Mouse (Mus musculus): ENCODE data around the gene Uri1.

Gene Uri1

DNA sequence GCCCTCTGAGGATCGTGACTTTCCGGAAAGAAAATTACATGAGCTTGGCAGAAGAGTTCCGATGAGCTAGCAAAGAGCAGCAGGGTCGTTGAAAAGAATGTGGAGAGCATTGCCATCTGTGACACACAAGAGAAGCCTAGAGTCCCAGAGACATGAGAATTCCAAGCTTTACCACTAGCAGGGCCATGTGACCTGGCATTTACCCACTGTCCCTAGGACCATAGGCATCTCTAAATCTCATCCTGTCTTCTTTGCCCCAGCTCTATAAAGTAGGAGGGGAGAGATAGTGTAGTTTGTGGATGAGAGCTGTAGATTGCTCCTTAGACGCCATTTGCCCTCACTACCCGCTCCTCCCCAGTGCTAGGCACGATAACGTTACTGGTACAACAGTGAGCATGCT, at the start of gene Uri1:
TSS of gene Uri1 (minus strand) at position 101 of the 400 bp plus-strand sequence.
- ATAC-seq (ENCODE audit: insufficient number of reproducible peaks, low FRiP score, low TSS enrichment) = no peak

DNA sequence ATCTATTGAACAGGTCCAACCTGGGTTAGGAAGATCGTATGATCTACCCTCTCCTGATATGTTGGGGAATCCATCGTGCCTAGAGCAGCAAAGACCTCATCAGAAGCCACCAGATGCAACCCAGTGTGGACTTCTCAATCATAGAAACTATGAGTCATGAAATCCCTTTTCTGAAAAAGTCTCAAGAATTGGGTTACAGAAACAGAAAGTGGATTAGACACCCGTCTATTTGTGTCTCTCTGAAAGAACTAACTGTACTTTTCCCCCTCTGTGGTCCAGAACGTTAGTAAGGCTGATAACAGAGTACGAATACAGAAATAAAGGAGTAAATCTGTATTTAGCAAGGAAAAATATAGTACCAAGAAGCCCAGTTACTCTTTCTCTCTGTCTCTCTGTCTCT, 47.7 kb upstream of the Uri1 start:
- ATAC-seq (ENCODE audit: insufficient number of reproducible peaks, low FRiP score, low TSS enrichment) = no peak

DNA sequence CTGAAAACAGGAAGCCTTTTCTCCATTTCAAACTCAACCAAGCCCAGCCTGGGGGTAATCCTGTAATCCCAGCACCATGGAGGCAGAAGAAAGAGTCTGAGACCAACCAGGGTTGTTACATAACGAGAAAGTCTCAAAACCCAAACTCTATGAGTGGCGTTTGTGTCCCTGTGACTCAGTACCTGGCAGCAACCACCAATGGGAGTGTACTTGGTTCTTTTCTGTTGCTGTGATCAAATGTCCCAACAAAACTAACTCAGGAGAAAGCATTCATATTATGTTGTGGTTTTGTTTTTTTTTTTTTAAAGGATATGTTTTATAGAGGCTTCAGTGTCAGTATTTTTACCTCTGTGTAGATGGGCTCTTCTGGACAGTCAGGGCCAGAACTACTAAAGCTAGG, 47.3 kb upstream of the Uri1 start:
- no peak for ATAC-seq (ENCODE audit: insufficient number of reproducible peaks, low FRiP score, low TSS enrichment)

DNA sequence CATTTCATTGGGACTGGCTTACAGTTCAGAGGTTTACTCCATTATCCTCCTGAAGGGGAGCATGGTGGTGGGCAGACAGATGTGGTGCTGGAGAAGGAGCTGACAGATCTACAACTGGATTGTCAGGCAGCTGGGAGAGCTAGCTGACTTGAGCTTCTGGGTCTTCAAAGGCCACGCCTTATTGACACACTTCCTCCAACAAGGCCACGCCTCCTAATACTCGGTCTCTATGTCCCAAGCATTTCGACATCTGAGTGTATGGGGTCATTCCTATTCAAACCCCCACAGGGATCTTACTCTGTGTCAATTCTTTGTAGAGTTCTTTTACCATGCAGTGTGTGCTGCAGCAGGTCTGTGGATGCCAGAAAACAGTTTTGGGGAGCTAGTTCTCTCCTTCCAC, 41.1 kb upstream of the Uri1 start:
- no peak for ATAC-seq (ENCODE audit: insufficient number of reproducible peaks, low FRiP score, low TSS enrichment)

DNA sequence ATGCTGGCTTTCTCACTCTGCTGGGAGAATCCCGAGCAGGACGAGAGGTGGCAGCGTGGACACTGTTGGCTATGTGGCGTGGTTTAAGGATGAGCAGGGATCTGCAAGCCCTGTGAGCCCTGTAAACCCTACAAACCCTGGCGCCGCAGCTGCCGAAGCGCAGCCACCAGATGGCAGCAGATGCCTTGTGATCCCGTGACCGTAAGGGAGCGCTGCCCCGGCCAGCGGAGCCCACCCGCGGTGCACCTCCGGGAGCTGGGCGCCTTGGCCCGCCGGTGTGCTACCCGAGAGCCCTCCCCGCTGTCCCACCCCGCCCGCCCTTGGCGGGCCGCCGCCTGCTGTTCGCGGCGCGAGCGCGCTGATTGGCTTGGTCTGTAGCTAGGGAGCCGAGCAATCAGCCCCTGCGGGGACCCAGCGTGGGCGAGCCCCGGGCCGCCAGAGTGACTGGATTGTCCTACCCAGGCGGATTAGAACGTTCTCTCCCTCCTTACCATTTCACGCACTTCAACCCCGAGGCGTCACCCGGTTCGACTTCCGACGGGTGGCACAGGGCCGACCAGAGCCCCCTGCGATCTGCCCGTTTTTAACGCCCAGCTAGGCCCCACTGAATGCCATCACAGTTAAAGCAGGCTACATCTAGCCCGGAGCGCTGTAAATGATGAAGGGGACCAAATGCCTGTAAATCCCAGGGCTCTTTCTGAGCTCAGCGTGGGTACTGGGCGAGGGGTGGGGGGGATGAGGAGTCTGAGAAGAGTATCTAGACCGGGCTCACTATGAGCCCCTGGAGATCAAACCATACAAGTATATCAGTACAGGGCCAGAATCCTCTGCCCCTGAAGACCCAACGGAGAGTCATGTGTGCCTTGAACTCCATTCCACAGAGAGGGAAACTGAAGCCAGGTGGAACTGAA, 38.0 kb upstream of the Uri1 start:
- peak; percentile 91 for ATAC-seq (ENCODE audit: insufficient number of reproducible peaks, low FRiP score, low TSS enrichment)

DNA sequence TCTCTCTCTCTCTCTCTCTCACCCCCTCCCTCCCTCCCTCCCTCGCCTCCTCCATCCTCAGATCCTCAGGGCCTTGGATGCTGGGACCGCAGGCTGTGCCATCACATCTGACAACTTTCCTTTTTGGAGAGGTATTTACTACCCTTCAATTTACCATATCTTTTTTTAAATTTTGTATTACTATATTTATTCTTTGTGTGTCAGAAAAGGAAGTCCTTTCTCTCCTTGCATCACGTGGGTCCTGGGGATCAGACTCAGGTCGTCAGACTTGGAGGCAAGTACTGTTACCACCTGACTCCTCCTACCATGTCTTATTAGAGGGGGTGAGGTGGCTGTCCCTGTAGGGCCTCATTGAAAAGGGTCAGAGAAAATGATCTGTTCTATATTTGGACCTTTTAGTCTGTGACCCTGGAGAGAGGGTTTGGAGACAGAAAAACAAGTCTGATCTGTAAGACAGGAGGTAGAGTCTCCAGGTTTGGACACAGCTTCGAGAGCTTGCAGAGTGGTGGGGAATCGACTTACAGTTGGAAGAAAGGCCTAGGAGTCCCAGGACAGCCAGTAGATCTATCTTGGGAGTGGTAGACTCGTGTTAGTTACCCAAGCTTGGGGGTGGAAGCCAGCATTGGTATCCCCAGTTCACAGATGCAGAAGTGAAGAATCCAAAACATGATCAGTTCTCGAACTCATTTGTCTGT, 36.4 kb upstream of the Uri1 start:
- ATAC-seq (ENCODE audit: insufficient number of reproducible peaks, low FRiP score, low TSS enrichment) = no peak

DNA sequence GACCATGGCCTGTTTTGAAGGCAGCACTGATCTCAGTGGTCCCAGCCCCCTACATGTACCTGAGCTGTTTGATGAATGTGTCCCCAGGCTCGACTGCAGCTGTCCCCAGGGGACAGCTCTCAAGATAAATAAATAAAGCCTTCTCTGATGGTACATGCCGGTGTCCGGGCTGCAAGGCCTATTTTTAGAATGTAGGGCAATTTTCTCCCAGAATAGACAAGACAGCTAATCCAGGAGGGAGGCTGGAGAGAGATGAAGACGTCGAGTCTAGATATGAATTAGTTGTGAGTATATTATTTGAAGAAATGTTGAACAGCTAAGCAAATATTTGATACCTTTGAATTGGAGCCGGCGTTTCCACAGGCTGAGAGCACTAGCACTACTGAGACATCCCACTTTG, 35.7 kb upstream of the Uri1 start:
- no peak for ATAC-seq (ENCODE audit: insufficient number of reproducible peaks, low FRiP score, low TSS enrichment)

DNA sequence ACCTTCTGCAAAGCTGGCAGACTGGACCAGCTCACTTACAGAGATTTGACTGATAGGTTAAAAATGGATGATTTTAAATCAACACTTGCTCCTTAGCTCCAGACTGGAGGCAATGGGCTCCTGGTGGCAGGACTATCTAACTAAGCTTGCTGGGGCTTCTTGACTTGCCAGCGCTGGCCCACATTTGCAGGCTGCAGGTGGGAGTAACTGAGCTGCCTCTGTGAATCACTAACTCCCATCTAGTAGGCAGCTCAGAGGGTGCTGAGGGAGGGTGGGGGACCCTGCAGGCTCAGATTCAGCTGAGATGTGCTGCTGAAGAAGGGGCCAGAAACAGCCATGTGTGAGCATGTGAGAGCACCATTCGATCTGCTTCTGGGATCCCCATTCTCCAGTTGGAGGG, 32.6 kb upstream of the Uri1 start:
- ATAC-seq (ENCODE audit: insufficient number of reproducible peaks, low FRiP score, low TSS enrichment) = no peak

DNA sequence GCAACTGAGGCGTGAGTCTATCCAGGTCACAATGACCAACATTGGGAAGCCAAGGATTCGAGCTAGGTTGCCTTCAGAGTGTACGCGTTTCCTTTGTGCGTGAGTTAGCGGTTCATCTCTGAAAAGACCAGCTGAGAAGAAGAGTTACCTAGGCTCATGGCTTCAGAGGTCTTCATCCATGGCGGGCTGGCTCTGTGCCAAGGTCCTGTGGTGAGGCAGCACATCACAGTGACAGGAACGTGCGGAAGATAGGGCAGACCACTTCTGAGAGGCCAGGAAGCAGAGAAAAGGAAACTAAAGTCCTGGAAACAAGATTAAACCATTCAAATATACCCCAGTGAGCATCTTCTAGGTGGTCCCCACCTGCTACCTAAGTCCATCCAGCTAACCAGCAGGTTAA, 30.9 kb upstream of the Uri1 start:
- no peak for ATAC-seq (ENCODE audit: insufficient number of reproducible peaks, low FRiP score, low TSS enrichment)

DNA sequence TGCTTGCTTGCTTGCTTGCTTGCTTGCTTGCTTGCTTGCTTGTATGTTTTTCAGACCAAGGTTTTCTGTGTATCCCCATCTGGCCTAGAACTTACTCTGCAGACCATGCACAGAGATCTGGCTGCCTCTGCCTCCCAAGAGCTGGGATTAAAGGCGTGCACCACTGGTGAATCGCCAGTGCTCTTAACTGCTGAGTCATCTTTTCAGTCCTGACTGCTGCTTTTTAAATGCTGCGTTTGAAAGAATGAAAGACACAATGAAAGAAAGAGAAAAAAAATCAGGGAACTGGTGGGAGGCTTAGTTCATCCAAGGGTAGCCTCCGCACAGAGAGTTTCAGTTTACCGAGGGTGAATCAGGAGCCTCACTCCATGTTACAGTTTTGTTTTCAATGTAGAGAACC, 23.9 kb upstream of the Uri1 start:
- ATAC-seq (ENCODE audit: insufficient number of reproducible peaks, low FRiP score, low TSS enrichment) = no peak

DNA sequence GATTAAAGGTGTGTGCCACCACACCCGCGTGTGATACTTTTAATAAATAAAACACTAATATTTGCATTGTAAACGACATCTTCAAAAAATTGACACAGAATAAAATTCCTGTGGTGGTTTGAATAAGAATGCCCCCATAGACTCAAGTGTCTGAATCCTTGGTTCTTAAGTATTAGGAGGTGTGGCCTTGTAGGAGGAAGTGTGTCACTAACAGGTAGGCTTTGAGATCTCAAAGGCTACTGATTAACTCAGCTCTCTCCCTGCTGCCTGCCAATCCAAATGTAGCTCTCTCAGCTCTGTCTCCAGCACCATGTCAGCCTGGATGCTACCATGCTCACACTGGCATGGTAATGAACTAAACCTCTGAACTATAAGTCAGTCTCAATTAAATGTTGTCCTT, 17.9 kb upstream of the Uri1 start:
- ATAC-seq (ENCODE audit: insufficient number of reproducible peaks, low FRiP score, low TSS enrichment) = no peak

DNA sequence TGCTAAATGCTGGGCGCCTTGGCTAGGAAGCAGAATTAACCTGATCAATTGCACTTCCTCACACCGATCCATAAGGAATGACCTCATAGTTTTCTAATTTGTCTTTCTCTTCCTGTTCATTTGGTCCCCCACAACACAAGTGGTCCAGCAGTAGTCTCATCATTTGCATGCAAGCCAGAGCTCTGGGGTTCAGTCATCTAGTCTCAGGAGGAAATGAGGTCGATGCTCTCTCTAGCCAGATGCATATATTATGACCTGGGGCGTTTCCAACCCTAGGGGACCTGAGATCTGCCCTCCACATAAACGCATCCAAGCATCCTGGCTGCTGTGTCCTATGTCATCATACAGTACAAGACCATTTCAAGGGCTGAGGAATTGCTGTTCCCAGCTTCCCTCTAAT, 14.2 kb upstream of the Uri1 start:
- no peak for ATAC-seq (ENCODE audit: insufficient number of reproducible peaks, low FRiP score, low TSS enrichment)

DNA sequence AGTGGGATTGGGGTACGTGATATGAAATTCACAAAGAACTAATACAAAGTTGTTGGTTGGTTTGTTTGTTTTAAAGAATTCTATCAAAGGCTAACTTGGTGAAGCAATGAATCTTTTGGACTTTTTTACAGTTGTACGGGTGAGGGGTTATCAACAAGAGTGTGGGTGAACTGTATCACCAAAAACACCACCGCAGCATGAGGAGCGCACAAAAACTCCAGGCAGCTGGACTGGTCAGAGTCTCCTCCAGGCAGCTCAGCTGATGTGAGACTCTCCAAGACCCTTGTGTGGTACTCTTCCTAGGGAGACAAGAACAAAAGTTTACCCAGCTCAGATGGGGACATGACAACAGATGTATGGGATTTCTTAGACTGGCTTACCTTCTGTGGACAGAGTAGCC, 7.8 kb upstream of the Uri1 start:
- ATAC-seq (ENCODE audit: insufficient number of reproducible peaks, low FRiP score, low TSS enrichment) = no peak

DNA sequence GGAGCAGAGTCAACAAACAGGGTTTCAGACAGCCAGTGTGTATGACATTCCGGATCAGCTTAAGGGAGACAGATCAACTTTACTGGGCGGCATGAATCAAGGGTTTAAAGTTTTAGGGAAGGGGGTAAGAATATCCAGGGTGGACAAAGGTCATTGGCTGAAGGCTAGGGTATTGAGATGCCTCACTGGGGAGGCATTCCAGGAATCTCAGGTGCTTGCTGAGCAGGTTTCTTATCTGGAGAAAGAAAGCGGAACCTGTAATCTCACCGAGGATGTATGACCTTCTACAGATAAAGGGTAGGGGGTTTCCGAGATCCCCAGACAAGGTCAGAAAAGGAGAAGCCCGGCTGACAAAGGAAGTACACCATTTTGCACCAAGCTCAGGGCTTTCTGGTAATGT, 7.3 kb upstream of the Uri1 start:
- ATAC-seq (ENCODE audit: insufficient number of reproducible peaks, low FRiP score, low TSS enrichment) = no peak

DNA sequence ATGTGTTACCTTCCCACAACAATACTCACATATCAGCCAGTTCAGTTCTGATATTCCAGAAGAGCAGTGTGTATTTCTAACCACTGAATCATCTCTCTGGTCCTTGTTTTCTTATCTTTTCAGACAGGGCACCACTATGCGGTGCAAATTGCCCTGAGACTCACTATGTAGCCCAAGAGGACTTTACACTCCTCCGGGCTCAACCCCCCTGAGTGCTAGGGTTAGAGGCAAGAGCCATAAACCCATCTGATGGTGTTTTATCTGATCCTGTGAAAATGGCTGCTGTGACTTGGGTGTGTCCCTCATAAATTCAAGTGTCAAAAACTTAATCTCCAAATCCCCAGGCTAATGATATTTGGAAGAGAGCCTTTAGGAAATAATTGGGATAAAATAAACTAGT, 6.6 kb upstream of the Uri1 start:
- no peak for ATAC-seq (ENCODE audit: insufficient number of reproducible peaks, low FRiP score, low TSS enrichment)

DNA sequence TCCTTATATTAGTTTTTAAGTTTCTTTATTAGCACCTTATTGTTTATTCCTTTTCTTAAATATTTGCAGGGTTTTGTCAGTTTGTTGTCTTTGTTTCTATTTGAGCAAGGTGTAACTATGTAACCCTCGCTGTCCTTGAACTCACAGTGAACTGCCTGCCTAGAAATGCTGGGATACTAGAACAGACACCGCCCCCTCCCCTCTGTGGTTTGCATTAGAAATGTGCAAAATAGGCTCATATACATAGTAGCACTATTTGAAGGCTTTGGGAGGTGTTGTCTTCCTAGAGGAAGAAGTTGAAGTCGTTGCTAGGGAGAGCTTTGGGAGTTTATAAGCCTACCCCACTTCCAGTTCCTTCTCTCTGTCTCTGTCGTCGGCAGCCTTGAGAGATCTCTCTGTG, 5.7 kb upstream of the Uri1 start:
- ATAC-seq (ENCODE audit: insufficient number of reproducible peaks, low FRiP score, low TSS enrichment) = no peak

DNA sequence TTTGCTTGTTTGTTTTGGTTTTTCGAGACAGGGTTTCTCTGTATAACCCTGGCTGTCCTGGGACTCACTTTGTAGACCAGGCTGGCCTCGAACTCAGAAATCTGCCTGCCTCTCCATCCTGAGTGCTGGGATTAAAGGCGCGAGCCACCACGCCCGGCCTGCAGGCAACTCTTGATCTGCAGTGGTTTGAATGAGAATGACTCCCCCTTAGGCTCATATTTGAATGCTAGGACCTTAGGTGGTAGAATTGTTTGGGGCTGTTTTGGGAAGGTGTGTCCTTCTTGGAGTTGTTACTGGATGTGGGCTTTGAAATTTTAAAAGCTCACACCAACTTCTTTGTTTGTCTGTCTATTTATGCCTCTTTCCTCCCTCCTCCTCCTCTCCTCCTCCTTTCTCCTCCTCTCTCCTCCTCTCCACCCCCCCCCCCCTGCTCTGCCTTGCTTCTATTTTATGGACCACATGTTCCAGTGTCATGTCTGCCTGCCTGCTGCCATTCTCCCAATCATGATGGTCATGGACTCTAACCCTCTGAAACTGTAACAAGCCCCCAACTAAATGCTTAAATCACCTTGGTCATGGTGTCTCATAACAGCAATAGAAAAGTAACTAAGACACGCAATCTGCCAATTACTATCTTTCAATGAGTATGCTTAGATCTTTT, 4.7 kb upstream of the Uri1 start:
- no peak for ATAC-seq (ENCODE audit: insufficient number of reproducible peaks, low FRiP score, low TSS enrichment)

DNA sequence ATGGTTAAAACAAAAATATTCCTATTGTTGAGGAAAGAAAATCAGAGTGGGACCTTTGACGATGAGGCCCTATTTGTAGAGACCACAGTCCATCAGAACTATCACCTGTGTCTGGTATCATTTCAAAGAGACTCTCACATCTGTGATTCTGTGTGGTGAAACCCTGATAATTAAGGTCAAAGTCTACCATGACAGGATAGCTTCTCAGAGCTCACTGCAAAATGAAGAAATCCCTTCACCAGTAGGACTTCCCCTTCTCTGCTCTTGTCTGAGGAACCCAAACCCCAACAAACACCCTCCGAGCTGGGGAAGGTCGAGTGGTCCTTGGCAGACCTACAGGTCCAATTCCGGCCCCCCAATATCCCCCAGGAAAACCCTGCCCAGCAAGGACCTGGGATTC, 1.5 kb upstream of the Uri1 start:
- ATAC-seq (ENCODE audit: insufficient number of reproducible peaks, low FRiP score, low TSS enrichment) = no peak

DNA sequence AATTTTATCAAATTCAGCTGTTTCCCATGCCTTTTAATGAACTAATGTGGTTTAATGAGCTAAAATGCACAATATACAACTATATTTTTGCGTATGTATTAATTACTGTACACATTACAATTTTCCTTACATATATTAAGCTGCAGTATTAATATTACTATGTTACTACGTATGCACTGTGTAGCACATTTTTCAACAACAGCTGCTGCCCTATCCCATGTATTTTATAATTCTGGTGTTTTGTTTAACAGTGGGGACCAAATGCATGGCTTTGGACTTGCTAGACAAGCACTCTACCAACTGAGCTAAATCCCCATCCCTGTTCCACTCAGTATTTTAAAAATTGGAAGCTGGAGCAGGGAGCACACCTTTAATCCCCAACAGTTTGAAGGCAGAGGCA, 3.6 kb downstream of the Uri1 start:
- no peak for ATAC-seq (ENCODE audit: insufficient number of reproducible peaks, low FRiP score, low TSS enrichment)

DNA sequence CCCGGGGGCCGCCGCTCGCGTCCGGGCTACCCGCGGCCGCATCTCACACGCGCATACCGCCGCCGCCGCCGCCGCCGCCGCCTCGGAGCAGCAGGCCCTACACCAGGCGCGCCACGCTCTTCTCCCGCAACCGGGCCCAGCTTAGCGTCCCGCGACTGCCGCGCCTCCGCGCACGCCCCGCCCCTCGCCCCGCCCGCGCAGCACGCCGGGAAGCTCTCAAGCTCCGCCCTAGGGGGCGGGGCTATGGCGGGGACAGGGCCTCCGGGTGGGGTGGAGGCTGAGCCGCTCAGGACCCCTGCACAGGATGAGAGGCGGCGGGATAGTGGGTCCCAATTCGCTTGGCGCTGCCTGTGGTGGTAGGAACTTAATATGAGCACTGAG, 4.0 kb downstream of the Uri1 start:
- peak; percentile 82 for ATAC-seq (ENCODE audit: insufficient number of reproducible peaks, low FRiP score, low TSS enrichment)
